Mouse (Mus musculus) left cerebral cortex, adult 18-20 months (tissue): ENCODE data around the gene Rnf168. TPM values are rescaled to one million over a fixed set of nuclear protein-coding genes. Genes with fewer than 3 reads are reported as not detected.

ENCODE experiments used
- DNase-seq, 2 experiments: peaks; one replicate each; pipeline ENCODE4 v3.0.0; 2021 to 2022; ENCODE audit warnings: low spot score in 2 of 2, mixed read lengths in 1 of 2
- microRNA-seq, 2 experiments: library from miRNA; unstranded; fragments of <30 nt; microRNA quantifications; one replicate each; pipeline ENCODE4 v1.2.0; 2021
- total RNA-seq, 2 experiments: library from RNA; stranded (reverse); gene quantifications; 2 replicates each; pipeline ENCODE4 v1.2.3; 2021

The Rnf168 gene
- total RNA-seq, 2 experiments from 2014 or later, result 26.9 to 27.3 TPM

GRCm38 (mm10) chr16:32312859-32313258 is 35.6 kb downstream of the Rnf168 start:
- no peak for DNase-seq

GRCm38 (mm10) chr16:32316601-32317000 is 39.3 kb downstream of the Rnf168 start:
- no peak for DNase-seq

DNA sequence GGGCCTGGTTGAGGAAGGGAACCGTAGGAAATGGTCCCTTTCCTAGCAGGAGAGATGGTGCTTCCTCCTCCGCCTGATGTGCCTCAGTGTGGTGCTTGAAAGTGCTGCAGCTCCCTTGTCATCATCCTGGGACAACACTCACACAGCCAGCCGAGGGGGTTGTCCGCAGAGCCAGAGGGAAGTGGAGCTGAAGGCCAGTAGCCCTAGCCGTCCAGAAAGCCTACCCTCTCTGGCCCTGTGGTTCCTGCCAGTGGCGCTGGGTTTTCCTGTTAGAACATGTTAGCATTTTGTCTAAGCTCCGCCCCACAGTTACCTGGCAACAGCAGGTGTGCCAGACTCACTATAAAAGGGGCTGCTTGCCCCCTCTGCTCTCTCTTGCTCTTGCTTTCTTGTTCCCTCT is 46.7 kb downstream of the Rnf168 start:
- DNase-seq, result peak in 1 of 2 experiments; percentile 12

- DNase-seq, result no peak
These were observed 53.8 kb downstream of the Rnf168 start for GRCm38 (mm10) chr16:32330876-32331670.

DNA sequence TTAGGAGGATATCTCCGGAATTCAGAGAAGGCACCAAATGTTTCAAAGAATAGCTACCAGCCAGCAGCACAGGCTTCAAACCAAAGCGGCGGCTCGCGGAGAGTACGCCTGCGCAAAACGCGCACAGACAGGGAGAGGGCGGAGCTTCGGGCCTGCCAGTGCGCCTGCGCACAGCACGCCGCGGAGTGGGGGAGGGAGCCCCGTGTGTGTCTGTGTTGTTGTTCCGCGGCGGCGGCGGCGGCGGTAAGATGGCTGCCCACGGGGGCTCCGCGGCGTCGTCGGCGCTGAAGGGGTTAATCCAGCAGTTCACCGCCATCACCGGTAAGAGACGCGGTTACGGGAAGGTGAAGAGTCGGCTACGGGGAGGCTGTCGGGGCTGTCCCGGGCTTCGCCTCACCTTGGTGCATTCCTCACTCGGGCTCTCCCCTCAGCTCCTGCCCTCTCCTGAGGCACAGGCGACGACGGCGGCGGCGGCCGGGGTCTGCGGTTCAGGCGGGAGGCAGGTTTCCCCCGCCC is 54.8 kb downstream of the Rnf168 start, which contains the start of gene Ubxn7:
TSS of gene Ubxn7 (plus strand) at position 218 of the 516 bp plus-strand sequence.
- DNase-seq, result peak; percentile 98

DNA sequence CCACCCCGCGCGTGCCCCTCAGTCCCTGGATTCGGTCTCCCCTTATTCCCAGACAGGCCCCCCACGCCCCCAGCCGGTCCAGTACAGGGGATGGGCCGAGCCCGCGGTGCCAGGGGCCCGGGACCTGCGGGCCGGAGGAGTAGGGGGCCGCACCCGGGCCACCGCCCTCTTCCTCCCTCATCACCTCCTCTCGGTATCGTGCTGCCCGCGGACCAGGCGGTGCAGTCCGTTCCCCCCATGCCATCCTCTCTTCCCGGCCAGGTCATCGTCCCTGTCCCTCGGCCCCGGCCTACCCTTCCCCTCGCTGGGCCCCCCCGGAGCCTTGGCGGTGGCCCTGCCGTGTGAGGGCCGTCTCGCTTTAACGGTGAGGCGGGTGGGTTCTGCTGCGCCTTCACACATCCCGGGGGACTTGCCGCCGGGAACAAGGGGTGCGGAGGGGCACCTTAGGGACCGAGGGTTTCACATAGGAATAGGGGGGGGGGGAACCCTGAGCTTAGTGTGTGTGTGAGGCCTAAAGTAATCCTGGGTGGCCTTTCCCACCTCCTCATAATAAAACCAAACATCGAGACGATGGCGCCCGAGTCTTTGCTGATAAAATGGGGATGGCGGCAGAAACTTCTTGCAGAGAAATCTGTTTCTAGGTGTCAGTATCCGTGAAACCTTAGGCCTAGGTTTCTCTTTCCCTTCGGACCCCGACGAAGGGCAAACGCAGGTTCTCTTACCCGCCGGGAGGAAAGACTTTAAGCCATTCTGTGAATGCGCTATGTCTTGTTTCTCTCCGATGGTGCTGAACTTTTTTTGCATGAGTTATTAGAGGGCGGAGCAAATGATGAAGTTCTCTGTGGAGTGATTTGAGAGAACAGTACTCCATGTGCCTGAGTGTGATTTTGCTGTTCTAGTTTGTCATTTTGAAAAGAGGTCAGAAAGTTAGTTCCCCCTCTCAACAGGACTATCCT is 55.6 kb downstream of the Rnf168 start:
- peak; percentile 7 to 23 for DNase-seq

GRCm38 (mm10) chr16:32335146-32335545 is 57.9 kb downstream of the Rnf168 start:
- no peak for DNase-seq

DNA sequence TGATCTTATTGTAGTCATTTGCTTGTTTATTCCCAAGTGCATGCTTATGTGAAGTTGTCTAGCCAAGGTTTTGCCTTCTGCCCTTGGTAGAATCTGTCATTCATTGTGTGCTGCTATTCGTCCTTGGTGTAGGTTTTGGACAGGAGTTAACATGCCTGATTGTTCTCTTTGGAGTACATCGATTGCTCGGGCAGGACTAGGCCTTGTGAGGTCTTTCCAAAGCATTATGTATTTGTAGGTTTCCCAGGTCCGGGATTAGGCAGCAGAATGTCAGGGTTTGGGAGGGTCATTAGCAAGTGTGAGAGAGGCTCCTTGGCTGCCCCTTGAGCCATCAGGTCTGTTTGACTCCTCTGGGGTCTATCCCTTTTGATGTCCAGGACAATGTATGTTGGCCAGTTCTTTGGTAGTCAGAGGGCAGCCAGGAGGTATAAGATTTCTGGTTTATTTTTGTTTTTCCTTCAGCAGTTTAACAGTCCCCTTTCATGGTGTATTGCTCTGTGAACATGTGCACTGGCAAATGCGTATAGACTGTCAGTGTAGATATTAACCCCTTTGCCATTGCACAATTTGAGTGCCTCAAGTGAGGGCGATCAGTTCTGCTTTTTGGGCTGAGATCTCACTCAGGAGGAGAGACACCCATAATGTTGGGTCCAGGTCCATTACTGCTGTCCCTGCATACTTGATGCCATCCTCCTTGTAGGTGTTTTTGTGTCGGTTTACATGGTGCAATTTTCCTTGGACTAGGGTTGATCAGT is 58.9 kb downstream of the Rnf168 start:
- no peak for DNase-seq

GRCm38 (mm10) chr16:32337001-32337400 is 59.7 kb downstream of the Rnf168 start:
- DNase-seq, result no peak

- DNase-seq, result no peak
These were observed 63.2 kb downstream of the Rnf168 start for GRCm38 (mm10) chr16:32340451-32340850.

GRCm38 (mm10) chr16:32345521-32345920 is 68.3 kb downstream of the Rnf168 start:
- no peak for DNase-seq

DNA sequence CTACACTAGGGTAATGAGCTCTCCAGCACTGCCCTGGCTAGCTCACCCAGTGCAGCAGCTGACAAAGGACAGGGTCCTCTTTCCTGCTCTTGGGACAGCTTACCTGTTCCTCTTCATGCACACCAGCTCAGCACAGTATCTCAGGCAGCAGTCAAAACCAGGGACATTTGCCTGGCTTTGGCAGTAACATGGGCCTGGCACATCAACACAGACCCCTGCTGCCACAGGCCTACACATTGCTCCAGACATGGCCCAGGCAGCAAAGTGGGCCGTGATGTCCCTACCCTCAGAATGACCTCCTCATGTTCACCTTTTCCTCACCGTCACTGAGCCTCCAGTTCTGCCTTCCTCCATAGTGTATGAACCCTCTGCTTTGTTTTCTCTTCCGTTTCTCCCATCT is 73.5 kb downstream of the Rnf168 start:
- no peak for DNase-seq

Small RNA genes lying within 50 kb of the gene (microRNA-seq; reads per million reads assigned to microRNA genes)
- gene Mir1946a, result 0 reads per million in 2 experiments

Other genes with a start within 250 kb of the Rnf168 start
- gene Pak2, start 198.1 kb upstream of the Rnf168 start, total RNA-seq, result 10 to 100 TPM; 25.1 to 27.2 TPM
- gene Pigx, start 177.7 kb upstream of the Rnf168 start, total RNA-seq, result 10 to 100 TPM; 25.5 to 25.8 TPM
- 10 to 100 TPM; 66.8 to 67.1 TPM for gene Cep19, start 177.7 kb upstream of the Rnf168 start, total RNA-seq
- 1 to 10 TPM; 6.8 to 8.5 TPM for gene Nrros, start 111.9 kb upstream of the Rnf168 start, total RNA-seq
- not detected for gene Bex6, start 97.6 kb upstream of the Rnf168 start, total RNA-seq
- gene Fbxo45, start 30.3 kb upstream of the Rnf168 start, total RNA-seq, result 10 to 100 TPM; 44.8 to 50.3 TPM
- gene Wdr53, start 30.2 kb upstream of the Rnf168 start, total RNA-seq, result 10 to 100 TPM; 12.4 to 12.5 TPM
- gene Smco1, start 6.0 kb upstream of the Rnf168 start, total RNA-seq, result under 1 TPM; 0.23 to 0.35 TPM
- 10 to 100 TPM; 48.1 to 51.9 TPM for gene Ubxn7, start 54.8 kb downstream of the Rnf168 start, total RNA-seq
- gene Tm4sf19, start 123.0 kb downstream of the Rnf168 start, total RNA-seq, result not detected
- gene Tctex1d2, start 142.2 kb downstream of the Rnf168 start, total RNA-seq, result 10 to 100 TPM; 15.5 to 17.1 TPM
- 10 to 100 TPM; 36.2 to 41.3 TPM for gene Pcyt1a, start 153.5 kb downstream of the Rnf168 start, total RNA-seq
- gene Slc51a, start 210.4 kb downstream of the Rnf168 start, total RNA-seq, result not detected
- not detected for gene Zdhhc19, start 218.8 kb downstream of the Rnf168 start, total RNA-seq